Mouse (Mus musculus): ENCODE measurements around the gene Npffr2.

DNA sequence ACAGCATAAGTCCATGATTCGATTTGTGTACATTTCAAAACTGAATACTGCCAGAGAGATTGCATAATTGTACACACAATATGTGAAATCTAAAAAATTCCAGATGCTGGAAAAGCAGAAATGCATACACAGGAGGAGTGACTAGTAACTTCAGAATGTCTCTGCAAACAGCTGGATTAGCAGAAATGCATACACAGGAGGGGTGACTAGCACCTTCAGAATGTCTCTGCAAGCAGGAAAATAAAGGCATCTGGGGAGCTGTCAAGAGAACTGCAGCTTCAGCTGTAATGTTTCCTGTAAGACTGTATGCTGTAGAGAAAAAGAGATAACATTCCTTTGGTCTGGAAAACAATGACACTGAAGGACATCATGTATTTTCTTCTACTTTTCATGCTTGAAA is 51.4 kb downstream of the Npffr2 start:
- no peak for TF ChIP-seq POLR2A (IDR thresholded peaks at IDR 0.05; ENCODE audit: insufficient read depth, low read depth, low read length)
- no peak for TF ChIP-seq CTCF (IDR thresholded peaks at IDR 0.05)
- no peak for TF ChIP-seq EP300 (IDR thresholded peaks at IDR 0.05; ENCODE audit: insufficient read depth, low read depth, low read length)
